Mouse (Mus musculus) ES-E14 (cell line): Measurements from ENCODE around the gene Clstn2. TPM values are rescaled to one million over a fixed set of nuclear protein-coding genes. Genes with fewer than 3 reads are reported as not detected.

ENCODE experiments used
- DNase-seq: peaks from one replicate; pipeline ENCODE4 v3.0.0-alpha.2; 2013; ENCODE audit warnings: low read depth, low spot score
- H3K27ac ChIP-seq: 2 replicates; pipeline ENCODE4 v1.5.1; 2012; ENCODE audit warnings: low read depth, mild to moderate bottlenecking, low read length, moderate library complexity, mixed read lengths; ENCODE audit not compliant: poor library complexity, insufficient read depth, severe bottlenecking
- H3K36me3 ChIP-seq: 2 replicates; pipeline ENCODE4 v1.6.1; 2012; ENCODE audit warnings: mild to moderate bottlenecking, low read length, moderate library complexity, mixed read lengths; ENCODE audit not compliant: control insufficient read depth, poor library complexity, insufficient read depth, severe bottlenecking
- H3K4me1 ChIP-seq, 2 experiments: fragments of 150-350 bp in 1 of 2; sonication (generic) in 1 of 2; 2 replicates each; pipeline ENCODE4 v1.6.1; 2012; ENCODE audit warnings: low read length in 2 of 2, mild to moderate bottlenecking in 1 of 2, mixed read lengths in 1 of 2; ENCODE audit not compliant: control insufficient read depth in 2 of 2, insufficient read depth in 2 of 2, poor library complexity in 1 of 2
- H3K4me3 ChIP-seq, 2 experiments: fragments of 150-350 bp in 1 of 2; sonication (generic) in 1 of 2; 2 replicates each; pipeline ENCODE4 v1.5.1; 2012; ENCODE audit warnings: low read length in 2 of 2, low read depth in 1 of 2, mild to moderate bottlenecking in 1 of 2, mixed read lengths in 1 of 2; ENCODE audit not compliant: insufficient read depth in 1 of 2, poor library complexity in 1 of 2, severe bottlenecking in 1 of 2
- H3K9ac ChIP-seq: 2 replicates; pipeline ENCODE4 v1.6.1; 2012; ENCODE audit warnings: low read depth, mild to moderate bottlenecking, low read length, mixed read lengths; ENCODE audit not compliant: poor library complexity, insufficient read depth, severe bottlenecking
- H3K9me3 ChIP-seq: fragments of 150-350 bp; sonication (generic); 2 replicates; pipeline ENCODE4 v1.6.1; 2012; ENCODE audit warnings: low read depth, mild to moderate bottlenecking, low read length; ENCODE audit not compliant: control insufficient read depth, insufficient read depth
- CHD2 ChIP-seq: IDR thresholded peaks from 2 replicates; pipeline ENCODE4 v1.6.1; 2014; ENCODE audit warnings: mild to moderate bottlenecking, low read depth, low read length, inconsistent platforms
- HCFC1 ChIP-seq: IDR thresholded peaks from 2 replicates; pipeline ENCODE4 v1.6.1; 2012; ENCODE audit warnings: low read length, inconsistent platforms, borderline replicate concordance; ENCODE audit not compliant: insufficient read depth
- MAFK ChIP-seq: IDR thresholded peaks from 2 replicates; pipeline ENCODE4 v1.6.1; 2014; ENCODE audit warnings: mild to moderate bottlenecking, low read depth, low read length, inconsistent platforms; ENCODE audit not compliant: insufficient read depth
- ZC3H11A ChIP-seq: IDR thresholded peaks from 2 replicates; pipeline ENCODE4 v1.6.1; 2012; ENCODE audit warnings: low read depth, mild to moderate bottlenecking, inconsistent platforms, low read length, borderline replicate concordance
- ZNF384 ChIP-seq: IDR thresholded peaks from 2 replicates; pipeline ENCODE4 v1.6.1; 2012; ENCODE audit warnings: low read depth, low read length, inconsistent platforms
- in situ Hi-C, 2 experiments: fragments of 600-800 bp; cut with MboI; formaldehyde crosslinking; loops; one replicate each; pipeline ENCODE4 v1.15.1; 2025; ENCODE audit warnings: low sequenced_read_pairs in 2 of 2, inconsistent platforms in 1 of 2; ENCODE audit not compliant: unreplicated experiment in 2 of 2
- total RNA-seq: library from RNA; depleted of rRNA; stranded (reverse); fragments of 300-350 nt; gene quantifications from 2 replicates; pipeline ENCODE4 v1.2.3, GENCODE M21; 2012

Clstn2 gene
- total RNA-seq, 1 experiment: 0.89 TPM

DNA sequence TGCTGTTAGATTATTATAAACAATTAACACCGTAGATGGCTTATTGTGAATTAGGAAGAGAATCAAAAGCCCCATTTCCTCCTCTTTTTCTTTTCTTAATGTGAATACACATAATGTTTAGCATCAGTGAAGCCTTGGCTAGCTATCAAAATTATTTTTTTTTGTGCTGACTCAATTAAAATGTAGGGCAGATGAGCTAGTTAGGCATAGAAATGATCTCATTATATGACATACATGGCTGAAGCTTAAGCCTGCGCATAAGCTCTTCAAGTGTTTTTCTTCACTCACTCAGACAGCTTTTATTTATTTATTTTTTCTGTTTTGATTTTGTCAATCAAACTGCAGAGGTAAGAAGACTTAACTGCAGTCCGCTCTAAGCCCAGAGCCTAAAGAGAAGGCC is 405.1 kb downstream of the Clstn2 start:
- in situ Hi-C loops: no loop called here
- H3K9ac ChIP-seq: no peak overlapping the region
- TF ChIP-seq ZNF384 (no peak), MAFK (no peak)
- no peaks in the 10 kb centered on the region for H3K4me1 ChIP-seq
- H3K4me3 ChIP-seq: no peak overlapping the region
- no peak overlapping the region for H3K27ac ChIP-seq
- no peak for DNase-seq
- H3K9me3 ChIP-seq: no peaks in the 10 kb centered on the region
- no peaks in the 10 kb centered on the region for H3K36me3 ChIP-seq

DNA sequence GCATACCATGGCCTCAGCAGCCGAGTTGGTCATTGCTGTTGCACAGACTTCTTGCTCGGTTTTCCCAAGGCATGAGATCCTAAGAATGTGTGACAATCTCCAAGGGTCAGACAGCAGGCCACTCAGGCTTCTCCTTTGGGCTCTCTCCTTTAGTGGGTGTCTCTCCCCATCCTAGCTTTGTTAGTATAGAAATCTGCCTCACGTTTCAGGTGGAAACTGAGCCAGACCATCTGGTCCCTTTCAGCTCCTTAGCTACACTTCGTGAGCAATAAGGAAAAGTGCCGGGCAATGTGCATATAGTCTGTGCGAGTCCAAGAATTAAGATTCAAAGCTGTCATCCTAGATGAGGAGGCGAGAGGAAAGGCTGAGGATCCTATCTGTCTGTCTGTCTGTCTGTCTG is 422.4 kb downstream of the Clstn2 start:
- Histone ChIP-seq H3K4me1 (no peaks in the 10 kb centered on the region), H3K4me3 (no peak overlapping the region), H3K9me3 (no peaks in the 10 kb centered on the region), H3K36me3 (no peaks in the 10 kb centered on the region), H3K27ac (no peak overlapping the region), H3K9ac (no peak overlapping the region)
- DNase-seq: no peak
- TF ChIP-seq ZC3H11A (no peak), HCFC1 (no peak), ZNF384 (no peak), MAFK (no peak), CHD2 (no peak)
- in situ Hi-C loops: no loop called here

DNA sequence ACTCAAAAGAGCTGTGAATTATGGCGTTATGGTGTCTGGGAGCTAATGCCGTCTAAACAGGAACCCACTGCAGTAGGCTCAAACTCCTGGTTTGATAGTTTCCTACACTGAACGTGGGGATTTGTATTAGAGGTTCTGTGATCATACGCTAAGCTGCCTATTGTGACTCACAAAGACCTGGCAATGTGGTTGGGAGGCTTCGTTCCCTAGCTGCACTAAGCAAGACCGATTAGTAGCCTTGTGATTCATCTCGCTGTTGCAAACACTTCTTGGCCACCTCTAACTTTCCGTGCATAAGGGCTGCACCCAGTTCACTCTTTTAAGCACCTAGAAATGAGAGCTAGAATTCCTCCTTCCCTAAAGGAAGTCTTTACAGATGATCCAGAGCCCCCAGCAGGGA is 429.3 kb downstream of the Clstn2 start:
- no peak for DNase-seq
- no peaks in the 10 kb centered on the region for H3K4me1 ChIP-seq
- H3K27ac ChIP-seq: no peak overlapping the region
- in situ Hi-C loops: no loop called here
- no peaks in the 10 kb centered on the region for H3K9me3 ChIP-seq
- TF ChIP-seq CHD2 (no peak), HCFC1 (no peak), ZC3H11A (no peak), MAFK (no peak), ZNF384 (no peak)
- no peaks in the 10 kb centered on the region for H3K36me3 ChIP-seq
- H3K9ac ChIP-seq: no peak overlapping the region
- H3K4me3 ChIP-seq: no peak overlapping the region

DNA sequence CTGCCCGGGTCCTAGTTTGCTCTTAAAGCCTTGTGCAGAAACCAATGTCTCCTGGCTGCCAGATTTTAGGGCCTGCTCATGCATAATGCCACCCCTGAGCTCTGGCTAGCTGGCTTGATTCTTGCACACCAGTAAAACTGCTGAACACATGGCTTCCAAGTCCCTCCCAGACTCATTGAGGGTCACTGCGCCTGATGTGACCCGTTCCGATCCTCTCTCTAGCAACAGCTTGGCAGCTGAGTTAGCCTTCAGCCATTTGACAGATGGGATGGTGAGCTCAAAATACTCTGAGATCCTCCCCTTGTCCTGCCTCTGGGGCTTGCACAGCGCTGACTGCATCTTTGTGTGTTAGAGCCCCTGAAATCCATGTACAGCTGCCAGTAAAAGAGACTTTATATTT is 430.5 kb downstream of the Clstn2 start:
- in situ Hi-C loops: no loop called here
- Histone ChIP-seq H3K9me3 (no peaks in the 10 kb centered on the region), H3K4me1 (no peaks in the 10 kb centered on the region), H3K4me3 (no peak overlapping the region), H3K36me3 (no peaks in the 10 kb centered on the region), H3K27ac (no peak overlapping the region), H3K9ac (no peak overlapping the region)
- TF ChIP-seq HCFC1 (no peak), MAFK (no peak), ZC3H11A (no peak), ZNF384 (no peak), CHD2 (no peak)
- DNase-seq: no peak

DNA sequence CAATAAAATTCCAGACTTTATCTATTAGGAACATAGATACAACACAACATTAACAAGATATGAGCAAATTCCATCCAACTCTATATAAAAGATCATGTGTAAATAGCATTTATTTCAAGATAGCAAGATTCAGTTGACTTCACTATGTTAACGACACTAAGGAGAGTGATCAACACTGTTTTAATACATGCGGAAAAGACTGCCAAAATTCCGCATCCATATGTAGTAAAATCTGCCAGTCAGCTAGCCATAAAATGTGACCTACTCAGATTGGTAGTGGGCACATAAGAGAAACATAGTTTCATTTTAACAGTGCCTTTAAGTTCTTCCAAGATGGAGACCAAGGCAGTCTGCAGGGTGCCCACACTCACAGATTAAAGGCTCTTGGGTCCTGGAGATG is 434.0 kb downstream of the Clstn2 start:
- in situ Hi-C loops: no loop called here
- Histone ChIP-seq H3K27ac (no peak overlapping the region), H3K4me3 (no peak overlapping the region), H3K4me1 (no peaks in the 10 kb centered on the region), H3K36me3 (no peaks in the 10 kb centered on the region), H3K9ac (no peak overlapping the region), H3K9me3 (no peaks in the 10 kb centered on the region)
- TF ChIP-seq CHD2 (no peak), ZNF384 (no peak), ZC3H11A (no peak), MAFK (no peak), HCFC1 (no peak)
- no peak for DNase-seq
